Mouse (Mus musculus): ENCODE measurements around the gene Fars2. TPM values are rescaled to one million over a fixed set of nuclear protein-coding genes. Genes with fewer than 3 reads are reported as not detected.

The Fars2 gene
- polyA plus RNA-seq, 1 experiment from 2014 or later: 30.6 TPM

DNA sequence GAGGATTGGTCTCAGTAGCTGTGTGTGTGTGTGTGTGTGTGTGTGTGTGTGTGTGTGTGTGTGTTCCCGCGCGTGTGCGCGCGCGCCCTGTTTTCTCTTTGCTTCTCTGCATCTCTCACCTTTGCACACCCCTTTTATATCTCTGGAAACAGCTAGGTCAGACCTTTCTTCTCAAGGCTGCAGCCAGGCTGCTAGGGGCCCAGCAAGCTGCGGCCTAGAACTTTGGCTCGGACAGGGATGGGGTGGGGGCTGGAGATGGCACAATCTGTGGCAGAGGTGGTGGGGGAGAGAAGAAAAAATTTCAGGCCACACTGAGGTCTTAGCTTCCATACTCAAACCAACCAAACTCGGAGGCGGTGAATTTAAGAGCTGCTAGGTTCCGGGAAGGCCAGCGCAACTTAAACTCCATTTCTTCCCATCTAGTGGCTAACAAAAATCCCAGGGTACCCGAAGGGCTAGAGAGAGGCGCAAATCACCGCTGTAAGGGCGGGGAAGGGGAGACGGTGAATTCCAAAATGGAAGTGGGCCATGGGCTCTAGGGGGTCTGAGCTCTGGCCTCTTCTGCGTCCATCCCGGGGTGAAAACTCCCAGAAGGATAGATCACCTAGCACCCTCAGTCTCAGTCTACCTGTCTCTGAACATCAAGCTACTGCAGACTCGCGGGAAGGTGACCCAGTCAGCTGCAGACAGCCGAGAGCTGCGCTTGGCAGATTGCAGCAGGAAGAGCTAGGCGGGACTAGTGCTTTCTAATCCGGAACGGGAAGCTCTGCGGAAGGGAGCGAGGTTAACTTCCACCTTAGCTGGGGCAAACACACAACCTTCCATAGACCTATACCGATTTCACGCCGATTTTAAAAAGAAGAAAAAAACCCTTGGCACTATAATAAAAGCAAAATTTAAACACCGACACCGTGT, 614.1 kb downstream of the Fars2 start:
- Histone ChIP-seq H3K27me3 (replicated peaks) (peaks cover 82% of the 10 kb centered on the region), H3K9me3 (no peaks in the 10 kb centered on the region), H3K4me3 (peak overlapping the region; percentile 42), H3K27ac (peak overlapping the region; percentile 51), H3K9ac (peak overlapping the region; percentile 66), H3K4me2 (replicated peaks) (peak overlapping the region; percentile 58), H3K36me3 (no peaks in the 10 kb centered on the region), H3K4me1 (peaks cover 29% of the 10 kb centered on the region; the same call in 1 of the 2 replicates)
- 1% methylated on average over 34 of the region's 34 CpGs for WGBS
- ATAC-seq (ENCODE audit: low FRiP score, low read depth): no peak

GRCm38 (mm10) chr13:36731931-36732461, 614.8 kb downstream of the Fars2 start:
- no peaks in the 10 kb centered on the region for H3K36me3 ChIP-seq
- no peaks in the 10 kb centered on the region for H3K9me3 ChIP-seq
- H3K4me1 ChIP-seq: peaks cover 25% of the 10 kb centered on the region; the same call in 1 of the 2 replicates
- WGBS: under 1% methylated on average over 23 of the region's 23 CpGs
- H3K27me3 ChIP-seq (replicated peaks): peaks cover 76% of the 10 kb centered on the region
- peak overlapping the region; percentile 42 for H3K4me3 ChIP-seq
- peak overlapping the region; percentile 66 for H3K9ac ChIP-seq
- H3K4me2 ChIP-seq (replicated peaks): peak overlapping the region; percentile 58
- H3K27ac ChIP-seq: peak overlapping the region; percentile 51
- no peak for ATAC-seq (ENCODE audit: low FRiP score, low read depth)

DNA sequence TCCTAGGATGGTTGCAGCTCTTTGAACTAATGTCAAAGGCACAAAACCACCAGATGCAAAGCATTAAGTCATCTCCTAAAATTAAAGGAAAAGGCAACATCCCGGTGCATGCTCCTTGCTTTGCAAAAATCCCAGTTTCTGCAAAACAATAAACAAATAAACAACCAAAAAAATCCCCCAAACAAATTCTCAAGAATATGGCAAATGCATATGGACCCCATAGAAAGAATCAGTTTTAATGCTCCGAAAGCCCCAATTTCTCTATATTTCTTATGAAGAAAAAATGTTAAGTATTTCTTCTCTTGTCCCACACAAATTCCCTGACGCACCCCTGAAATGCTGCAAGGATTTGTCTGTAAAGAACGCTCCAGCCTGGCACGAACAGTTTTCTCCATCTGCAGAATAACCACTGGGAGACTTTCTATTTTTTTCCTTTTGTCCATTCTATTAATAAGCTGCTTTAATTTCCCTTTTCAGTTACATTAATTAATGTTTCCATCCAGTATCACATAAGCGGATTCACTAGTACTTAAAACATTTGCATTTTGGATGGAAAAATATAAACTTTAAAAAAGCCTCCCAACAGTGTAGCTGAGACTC, 615.8 kb downstream of the Fars2 start:
- peak overlapping the region; percentile 58; the same call in 1 of the 2 replicates for H3K4me2 ChIP-seq (replicated peaks)
- no peaks in the 10 kb centered on the region for H3K36me3 ChIP-seq
- 0 out of 2 replicates have a peak overlapping the region, but pooled peaks have one; percentile 51 for H3K27ac ChIP-seq
- H3K4me1 ChIP-seq: peaks cover 20% of the 10 kb centered on the region; the same call in 1 of the 2 replicates
- 5% methylated on average over 6 of the region's 6 CpGs for WGBS
- no peak for ATAC-seq (ENCODE audit: low FRiP score, low read depth)
- H3K4me3 ChIP-seq: peak overlapping the region; percentile 42
- H3K27me3 ChIP-seq (replicated peaks): peaks cover 66% of the 10 kb centered on the region
- H3K9ac ChIP-seq: peak overlapping the region; percentile 66
- H3K9me3 ChIP-seq: no peaks in the 10 kb centered on the region

GRCm38 (mm10) chr13:36733566-36733965, 616.4 kb downstream of the Fars2 start:
- H3K36me3 ChIP-seq: no peaks in the 10 kb centered on the region
- peak overlapping the region; percentile 42 for H3K4me3 ChIP-seq
- peaks cover 20% of the 10 kb centered on the region; the same call in 1 of the 2 replicates for H3K4me1 ChIP-seq
- WGBS: 1% methylated on average over 10 of the region's 10 CpGs
- no peak for ATAC-seq (ENCODE audit: low FRiP score, low read depth)
- peaks cover 62% of the 10 kb centered on the region for H3K27me3 ChIP-seq (replicated peaks)
- H3K9ac ChIP-seq: peak overlapping the region; percentile 66
- H3K4me2 ChIP-seq (replicated peaks): 0 out of 2 replicates have a peak overlapping the region, but pooled peaks have one; percentile 65
- no peaks in the 10 kb centered on the region for H3K9me3 ChIP-seq
- peak overlapping the region; percentile 68 for H3K27ac ChIP-seq

- peak overlapping the region; percentile 68 for H3K27ac ChIP-seq
- no peaks in the 10 kb centered on the region for H3K36me3 ChIP-seq
- peaks cover 20% of the 10 kb centered on the region; the same call in 1 of the 2 replicates for H3K4me1 ChIP-seq
- H3K27me3 ChIP-seq (replicated peaks): peaks cover 56% of the 10 kb centered on the region
- WGBS: under 1% methylated on average over 26 of the region's 26 CpGs
- H3K9ac ChIP-seq: peak overlapping the region; percentile 66
- ATAC-seq (ENCODE audit: low FRiP score, low read depth): no peak
- peak overlapping the region; percentile 42 for H3K4me3 ChIP-seq
- peak overlapping the region; percentile 65 for H3K4me2 ChIP-seq (replicated peaks)
- no peaks in the 10 kb centered on the region for H3K9me3 ChIP-seq
Observed at GRCm38 (mm10) chr13:36733989-36734690, 616.9 kb downstream of the Fars2 start.

- H3K36me3 ChIP-seq: no peaks in the 10 kb centered on the region
- H3K4me2 ChIP-seq (replicated peaks): peak within 1 kb of the TSS; percentile 65
- H3K27me3 ChIP-seq (replicated peaks): peaks cover 48% of the 10 kb centered on the region
- no peaks in the 10 kb centered on the region for H3K9me3 ChIP-seq
- under 1% methylated on average over 50 of the region's 50 CpGs for WGBS
- H3K4me3 ChIP-seq: peak within 1 kb of the TSS; percentile 42
- peak within 1 kb of the TSS; percentile 72 for H3K27ac ChIP-seq
- peaks cover 20% of the 10 kb centered on the region; the same call in 1 of the 2 replicates for H3K4me1 ChIP-seq
- ATAC-seq (ENCODE audit: low FRiP score, low read depth): peak; percentile 14
- peak within 1 kb of the TSS; percentile 66 for H3K9ac ChIP-seq
Observed at GRCm38 (mm10) chr13:36734731-36735571, 617.7 kb downstream of the Fars2 start, which contains the start of gene Nrn1. Nrn1 (minus strand) TSS chr13:36735131.

GRCm38 (mm10) chr13:36735901-36736618, 618.8 kb downstream of the Fars2 start:
- ATAC-seq (ENCODE audit: low FRiP score, low read depth): peak; percentile 91
- no peaks in the 10 kb centered on the region for H3K9me3 ChIP-seq
- H3K4me3 ChIP-seq: peak overlapping the region; percentile 37
- peaks cover 38% of the 10 kb centered on the region for H3K27me3 ChIP-seq (replicated peaks)
- under 1% methylated on average over 37 of the region's 39 CpGs for WGBS
- peak overlapping the region; percentile 47 for H3K9ac ChIP-seq
- H3K36me3 ChIP-seq: no peaks in the 10 kb centered on the region
- H3K4me1 ChIP-seq: peaks cover 20% of the 10 kb centered on the region; the same call in 1 of the 2 replicates
- peak overlapping the region; percentile 65 for H3K4me2 ChIP-seq (replicated peaks)
- peak overlapping the region; percentile 43; the same call in 1 of the 2 replicates for H3K27ac ChIP-seq

GRCm38 (mm10) chr13:36736619-36736996, 619.4 kb downstream of the Fars2 start:
- Histone ChIP-seq H3K9me3 (no peaks in the 10 kb centered on the region), H3K27me3 (replicated peaks) (peaks cover 33% of the 10 kb centered on the region), H3K36me3 (no peaks in the 10 kb centered on the region), H3K4me1 (peaks cover 20% of the 10 kb centered on the region; the same call in 1 of the 2 replicates), H3K27ac (no peak overlapping the region; the same call in 1 of the 2 replicates), H3K4me3 (peak overlapping the region; percentile 37), H3K9ac (0 out of 2 replicates have a peak overlapping the region, but pooled peaks have one; percentile 47), H3K4me2 (replicated peaks) (peak overlapping the region; percentile 65)
- 5% methylated on average over 9 of the region's 9 CpGs for WGBS
- ATAC-seq (ENCODE audit: low FRiP score, low read depth): peak; percentile 49

- H3K9ac ChIP-seq: no peak overlapping the region
- ATAC-seq (ENCODE audit: low FRiP score, low read depth): no peak
Observed at GRCm38 (mm10) chr13:36750056-36750455, 632.8 kb downstream of the Fars2 start.

DNA sequence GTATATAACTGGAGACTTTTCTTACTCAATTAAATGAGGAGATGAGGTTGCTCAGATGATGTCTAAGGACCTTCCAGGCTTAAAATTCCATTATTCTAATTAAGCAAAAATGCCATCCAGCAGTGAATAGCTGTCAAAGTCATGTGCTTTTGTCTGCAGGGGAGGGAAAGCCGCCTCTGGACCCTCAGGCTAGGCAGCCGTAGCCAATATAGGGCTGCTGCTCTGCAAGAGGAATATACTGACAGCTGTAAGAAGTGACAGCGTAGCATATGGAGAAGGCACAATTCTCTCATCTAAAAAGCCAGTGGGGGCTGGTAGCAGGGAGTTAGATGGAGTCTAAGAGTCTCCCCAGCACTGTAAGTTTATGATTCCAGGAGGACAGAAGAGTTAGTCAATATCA, 634.6 kb downstream of the Fars2 start:
- 64% methylated on average over 3 of the region's 3 CpGs for WGBS
- H3K36me3 ChIP-seq: no peaks in the 10 kb centered on the region
- no peaks in the 10 kb centered on the region for H3K27me3 ChIP-seq (replicated peaks)
- H3K9me3 ChIP-seq: no peaks in the 10 kb centered on the region
- H3K27ac ChIP-seq: no peak overlapping the region
- no peak overlapping the region for H3K4me2 ChIP-seq (replicated peaks)
- no peak overlapping the region for H3K9ac ChIP-seq
- no peak for ATAC-seq (ENCODE audit: low FRiP score, low read depth)
- no peak overlapping the region for H3K4me3 ChIP-seq
- H3K4me1 ChIP-seq: no peaks in the 10 kb centered on the region

More at GRCm38 (mm10) chr13:36750056-36750455, 632.8 kb downstream of the Fars2 start:
- WGBS: 75% methylated on average over 2 of the region's 2 CpGs
- Histone ChIP-seq H3K4me1 (no peaks in the 10 kb centered on the region), H3K36me3 (no peaks in the 10 kb centered on the region), H3K27me3 (replicated peaks) (no peaks in the 10 kb centered on the region), H3K4me3 (no peak overlapping the region), H3K4me2 (replicated peaks) (no peak overlapping the region), H3K27ac (no peak overlapping the region), H3K9me3 (no peaks in the 10 kb centered on the region)

All from neural tube, embryonic 12.5 days (tissue).